In genomic region chr16:91548996-91549395, GRCm38 (mm10) we compare ENCODE assay signal across 8 mouse cellular contexts. TPM values are rescaled to one million over a fixed set of nuclear protein-coding genes. Genes with fewer than 3 reads are reported as not detected.
DNase-seq lines count a peak whose midpoint lies in the region; ATAC-seq and TF ChIP-seq lines count a peak whose summit lies in the region.

No protein-coding gene starts in this region.

- H3K9ac ChIP-seq in heart, embryonic 16.5 days (ENCODE audit: low read length) = peak overlapping the region; percentile 100
- H3K9ac ChIP-seq in forebrain, embryonic 14.5 days (ENCODE audit: low read length) = peak overlapping the region; percentile 10; the same call in 1 of the 2 replicates
- peak overlapping the region; percentile 52; the same call in 1 of the 2 replicates for H3K9ac ChIP-seq in liver, postnatal 0 days (replicated peaks)

- no peak for TF ChIP-seq EP300 in liver, postnatal 0 days (IDR thresholded peaks at IDR 0.05; ENCODE audit: low read depth)

- peak overlapping the region; percentile 97 for H3K27ac ChIP-seq in heart, embryonic 16.5 days (ENCODE audit: low read length)
- H3K27ac ChIP-seq in forebrain, embryonic 14.5 days (ENCODE audit: low read depth, low read length) = no peak overlapping the region
- H3K27ac ChIP-seq in liver, postnatal 0 days (ENCODE audit: low read depth) = peak overlapping the region; percentile 11

- peak overlapping the region; percentile 99 for H3K4me3 ChIP-seq in heart, embryonic 16.5 days (ENCODE audit: low read length)
- H3K4me3 ChIP-seq in forebrain, embryonic 14.5 days (ENCODE audit: low read depth, low read length) = peak overlapping the region; percentile 7
- H3K4me3 ChIP-seq in liver, postnatal 0 days (ENCODE audit: low read depth, low read length) = peak overlapping the region; percentile 86

- peak overlapping the region; percentile 81 for H3K4me2 ChIP-seq in heart, embryonic 16.5 days (ENCODE audit: low read depth, low read length)
- peak overlapping the region; percentile 76 for H3K4me2 ChIP-seq in forebrain, embryonic 14.5 days (ENCODE audit: low read length)
- H3K4me2 ChIP-seq in liver, postnatal 0 days (ENCODE audit: low read depth, low read length) = peak overlapping the region; percentile 89

- no peak for TF ChIP-seq CTCF in liver, postnatal 0 days (IDR thresholded peaks at IDR 0.05; ENCODE audit: low read depth)

- H3K9me3 ChIP-seq in heart, embryonic 16.5 days (replicated peaks; ENCODE audit: control insufficient read depth, low read length) = no peaks in the 10 kb centered on the region
- H3K9me3 ChIP-seq in forebrain, embryonic 14.5 days (replicated peaks; ENCODE audit: control insufficient read depth, low read length) = no peaks in the 10 kb centered on the region
- H3K9me3 ChIP-seq in liver, postnatal 0 days (ENCODE audit: low read length) = no peaks in the 10 kb centered on the region

- H3K4me1 ChIP-seq in heart, embryonic 16.5 days (ENCODE audit: control insufficient read depth, insufficient read depth, low read length) = peaks cover 72% of the 10 kb centered on the region
- H3K4me1 ChIP-seq in forebrain, embryonic 14.5 days (ENCODE audit: control insufficient read depth, insufficient read depth, low read length) = peaks cover 3% of the 10 kb centered on the region; the same call in 1 of the 2 replicates
- peaks cover 66% of the 10 kb centered on the region for H3K4me1 ChIP-seq in liver, postnatal 0 days (ENCODE audit: insufficient read depth)

- H3K27me3 ChIP-seq in heart, embryonic 16.5 days (ENCODE audit: control insufficient read depth, insufficient read depth, low read length) = no peaks in the 10 kb centered on the region
- no peaks in the 10 kb centered on the region for H3K27me3 ChIP-seq in forebrain, embryonic 14.5 days (replicated peaks; ENCODE audit: control insufficient read depth, insufficient read depth, low read length)
- no peaks in the 10 kb centered on the region for H3K27me3 ChIP-seq in liver, postnatal 0 days (ENCODE audit: insufficient read depth, low read length)

- ATAC-seq in heart, embryonic 16.5 days (replicated peaks; ENCODE audit: extremely low read depth, insufficient read depth, low FRiP score) = no peak
- ATAC-seq in CD4-positive, CD25-positive, alpha-beta regulatory T cell, adult 4 months = peak; percentile 32
- ATAC-seq in forebrain, embryonic 14.5 days = no peak
- ATAC-seq in liver, postnatal 0 days = no peak
- ATAC-seq in granulocyte monocyte progenitor cell, adult 5-6 weeks (replicated peaks; ENCODE audit: poor library complexity, severe bottlenecking) = no peak

- H3K36me3 ChIP-seq in heart, embryonic 16.5 days (ENCODE audit: control insufficient read depth, insufficient read depth) = peaks cover 3% of the 10 kb centered on the region; the same call in 1 of the 2 replicates
- no peaks in the 10 kb centered on the region for H3K36me3 ChIP-seq in forebrain, embryonic 14.5 days (ENCODE audit: control insufficient read depth, insufficient read depth, low read length)
- H3K36me3 ChIP-seq in liver, postnatal 0 days (replicated peaks; ENCODE audit: insufficient read depth, low read length) = peaks cover 14% of the 10 kb centered on the region; the same call in 1 of the 2 replicates

- no peak for DNase-seq in heart, adult 11 months
- no peak for DNase-seq in forebrain, embryonic 14.5 days (ENCODE audit: low spot score)
- no peak for DNase-seq in liver, postnatal 0 days
- DNase-seq in ovary, postnatal 36 days (ENCODE audit: low spot score) = no peak
- DNase-seq in kidney, adult 11 months = no peak

- 42% methylated on average over 2 of the region's 2 CpGs for WGBS in heart, embryonic 16.5 days
- WGBS in forebrain, embryonic 14.5 days = 57% methylated on average over 2 of the region's 2 CpGs
- WGBS in liver, postnatal 0 days (ENCODE audit: insufficient replicate concordance) = 45% methylated on average over 2 of the region's 2 CpGs

RNA-seq across cellular contexts. Expression of gene Ifngr2, which starts 2.1 kb away (rescaled TPM):
- 134 and 141 TPM in 2 replicates for polyA plus RNA-seq in heart, embryonic 16.5 days (2015; fragmentation: Nextera tagmentation; extraction: Ambion mirVana)
- polyA plus RNA-seq in CD4-positive, CD25-positive, alpha-beta regulatory T cell, adult 4 months (2017; shearing (Covaris generic)) = 10 to 100 TPM; 29.9 to 35.3 TPM
- polyA plus RNA-seq in forebrain, embryonic 14.5 days (2014; fragmentation: Nextera tagmentation; extraction: Ambion mirVana) = 77.3 and 100 TPM in 2 replicates
- 18.2 and 20.8 TPM in 2 replicates for polyA plus RNA-seq in liver, postnatal 0 days (2015; fragmentation: Nextera tagmentation; extraction: Ambion mirVana)
- 29.2 TPM in 2 replicates for total RNA-seq in granulocyte monocyte progenitor cell, adult 5-6 weeks (2014; fragmentation: Nextera tagmentation)
- total RNA-seq in granulocyte monocyte progenitor cell, adult 5-6 weeks (2017) = 12.8 and 13.0 TPM in 2 replicates

RNA-seq across cellular contexts. Expression of gene Tmem50b, which starts 48.6 kb away (rescaled TPM):
- polyA plus RNA-seq in heart, embryonic 16.5 days (2015; fragmentation: Nextera tagmentation; extraction: Ambion mirVana) = 67.4 and 74.5 TPM in 2 replicates
- 10 to 100 TPM; 27.7 to 38.4 TPM for polyA plus RNA-seq in CD4-positive, CD25-positive, alpha-beta regulatory T cell, adult 4 months (2017; shearing (Covaris generic))
- 105 and 111 TPM in 2 replicates for polyA plus RNA-seq in forebrain, embryonic 14.5 days (2014; fragmentation: Nextera tagmentation; extraction: Ambion mirVana)
- 8.6 and 9.8 TPM in 2 replicates for polyA plus RNA-seq in liver, postnatal 0 days (2015; fragmentation: Nextera tagmentation; extraction: Ambion mirVana)
- 56.8 and 64.9 TPM in 2 replicates for total RNA-seq in granulocyte monocyte progenitor cell, adult 5-6 weeks (2014; fragmentation: Nextera tagmentation)
- 38.5 and 41.1 TPM in 2 replicates for total RNA-seq in granulocyte monocyte progenitor cell, adult 5-6 weeks (2017)

Comparison
In these comparisons a context has a peak if more than half of its experiments do, and no peak if none do; other contexts are left out.
1. H3K4me3 ChIP-seq: peak in every context shown above with its lines; median percentile 99 in heart, embryonic 16.5 days; 86 in liver, postnatal 0 days; 7 in forebrain, embryonic 14.5 days.
2. H3K9ac ChIP-seq: peak in every context shown above with its lines; median percentile 100 in heart, embryonic 16.5 days; 52 in liver, postnatal 0 days; 10 in forebrain, embryonic 14.5 days.